Mouse (Mus musculus): Measurements from ENCODE around the gene Nuak1. TPM values are rescaled to one million over a fixed set of nuclear protein-coding genes. Genes with fewer than 3 reads are reported as not detected.

The Nuak1 gene
- total and polyA plus RNA-seq, 3 experiments: 1.1 to 2.2 TPM; not detected in 1

DNA sequence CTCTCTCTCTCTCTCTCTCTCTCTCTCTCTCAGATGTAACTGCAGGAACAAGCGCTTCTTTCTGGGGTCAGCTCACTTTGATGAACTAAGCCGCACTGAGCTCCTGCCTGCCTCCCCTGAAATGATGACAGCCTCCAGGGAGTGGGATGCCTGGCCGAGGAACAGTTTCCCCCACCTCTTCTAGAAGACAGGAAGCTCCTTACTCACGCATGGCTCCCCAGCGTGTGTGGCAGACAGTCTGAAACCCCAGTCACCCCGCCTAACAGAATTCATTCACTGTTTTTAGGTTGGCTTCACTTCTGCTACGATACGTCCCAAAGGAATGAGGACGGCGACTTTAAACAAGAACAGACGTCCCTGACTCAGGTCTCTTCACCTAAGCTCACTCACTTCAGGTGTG is 4.5 kb downstream of the Nuak1 start:
- no peak overlapping the region for H3K4me3 ChIP-seq (ENCODE audit: control insufficient read depth in 1 of 2, insufficient read depth in 1 of 2, low read depth in 2 of 2, low read length in 2 of 2)
- H3K27ac ChIP-seq (ENCODE audit: control insufficient read depth, low read depth, low read length): no peak overlapping the region
- no peaks in the 10 kb centered on the region for H3K9me3 ChIP-seq (replicated peaks; ENCODE audit: insufficient read depth, low read length)
- peaks cover under 1% of the 10 kb centered on the region; the same call in 1 of the 2 replicates for H3K79me2 ChIP-seq (ENCODE audit: control insufficient read depth, insufficient read depth, low read length, poor library complexity)
- TF ChIP-seq MAX (IDR thresholded peaks at IDR 0.05; ENCODE audit: low read length): no peak
- no peak for TF ChIP-seq ETS1 (IDR thresholded peaks at IDR 0.05; ENCODE audit: low read depth, low read length)
- TF ChIP-seq RAD21 (IDR thresholded peaks at IDR 0.05; ENCODE audit: low read depth, low read length): no peak
- TF ChIP-seq SIN3A (IDR thresholded peaks at IDR 0.05; ENCODE audit: low read length): no peak
- no peak for TF ChIP-seq ZMIZ1 (IDR thresholded peaks at IDR 0.05; ENCODE audit: low read depth, low read length)
- TF ChIP-seq KAT2A (conservative IDR thresholded peaks at IDR 0.05; ENCODE audit: low read depth, low read length): no peak
- TF ChIP-seq ELF1 (IDR thresholded peaks at IDR 0.05; ENCODE audit: low read depth, low read length): no peak
- no peak for TF ChIP-seq RCOR1 (IDR thresholded peaks at IDR 0.05; ENCODE audit: low read depth, low read length)
- TF ChIP-seq ZKSCAN1 (IDR thresholded peaks at IDR 0.05; ENCODE audit: low read depth, low read length): no peak
- TF ChIP-seq ZC3H11A (IDR thresholded peaks at IDR 0.05; ENCODE audit: low read depth, low read length): no peak
- H3K9ac ChIP-seq (ENCODE audit: control insufficient read depth, low read depth, low read length, poor library complexity, severe bottlenecking): no peak overlapping the region
- peaks cover 0 to 4% of the 10 kb centered on the region in 2 experiments; a peak in 2 of 4 replicates for H3K27me3 ChIP-seq (ENCODE audit: control insufficient read depth in 1 of 2, insufficient read depth in 2 of 2, low read length in 2 of 2)
- no peaks in the 10 kb centered on the region for H3K36me3 ChIP-seq (ENCODE audit: control insufficient read depth in 1 of 2, insufficient read depth in 2 of 2, low read length in 2 of 2)
- peaks cover 0 to 4% of the 10 kb centered on the region in 2 experiments; a peak in 1 of 4 replicates for H3K4me1 ChIP-seq (ENCODE audit: control insufficient read depth in 1 of 2, insufficient read depth in 2 of 2, low read length in 2 of 2)
- DNase-seq (ENCODE audit: low read depth, low spot score): no peak

DNA sequence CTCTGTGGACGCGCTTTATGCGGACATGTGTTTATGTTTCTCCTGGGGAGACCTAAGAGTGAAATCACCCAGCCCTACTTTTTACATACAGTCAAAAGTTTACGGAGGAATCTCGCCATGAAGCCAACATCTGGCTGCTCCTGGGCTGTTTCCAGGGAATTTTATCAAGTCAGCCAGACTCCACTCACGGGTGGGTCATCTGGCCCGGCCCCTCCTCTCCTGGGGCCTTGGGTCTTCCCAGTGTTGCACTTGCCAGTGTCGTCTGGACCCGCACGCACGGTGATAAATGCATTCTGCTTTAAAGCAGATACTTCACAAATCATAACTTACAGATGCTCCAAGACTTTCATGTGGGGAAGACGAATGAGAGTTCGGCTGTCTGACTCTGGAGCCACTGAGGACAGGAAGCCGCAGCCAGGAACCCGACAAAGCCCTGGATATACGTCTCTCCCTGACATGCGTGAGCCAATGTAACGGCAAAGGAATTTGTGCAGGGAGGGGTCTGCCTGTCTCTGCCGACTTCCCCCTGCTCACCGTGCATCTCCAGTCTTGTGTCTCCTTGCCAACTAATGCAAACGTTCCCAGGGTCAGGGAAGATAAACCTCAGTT is 7.1 kb downstream of the Nuak1 start:
- Histone ChIP-seq H3K27ac (ENCODE audit: control insufficient read depth, low read depth, low read length) (no peak overlapping the region), H3K9ac (ENCODE audit: control insufficient read depth, low read depth, low read length, poor library complexity, severe bottlenecking) (no peak overlapping the region), H3K36me3 (ENCODE audit: control insufficient read depth in 1 of 2, insufficient read depth in 2 of 2, low read length in 2 of 2) (no peaks in the 10 kb centered on the region), H3K4me1 (ENCODE audit: control insufficient read depth in 1 of 2, insufficient read depth in 2 of 2, low read length in 2 of 2) (0 out of 4 replicates have a peak, but pooled peaks cover 0 to under 1% of the 10 kb centered on the region in 2 experiments), H3K9me3 (replicated peaks; ENCODE audit: insufficient read depth, low read length) (no peaks in the 10 kb centered on the region), H3K27me3 (ENCODE audit: control insufficient read depth in 1 of 2, insufficient read depth in 2 of 2, low read length in 2 of 2) (no peaks in the 10 kb centered on the region), H3K79me2 (ENCODE audit: control insufficient read depth, insufficient read depth, low read length, poor library complexity) (no peaks in the 10 kb centered on the region), H3K4me3 (ENCODE audit: control insufficient read depth in 1 of 2, insufficient read depth in 1 of 2, low read depth in 2 of 2, low read length in 2 of 2) (no peak overlapping the region)
- no peak for DNase-seq (ENCODE audit: low read depth, low spot score)
- TF ChIP-seq MAX (IDR thresholded peaks at IDR 0.05; ENCODE audit: low read length) (no peak), TCF12 (IDR thresholded peaks at IDR 0.05; ENCODE audit: low read depth, low read length) (no peak), GABPA (IDR thresholded peaks at IDR 0.05; ENCODE audit: low read depth, low read length) (no peak)

DNA sequence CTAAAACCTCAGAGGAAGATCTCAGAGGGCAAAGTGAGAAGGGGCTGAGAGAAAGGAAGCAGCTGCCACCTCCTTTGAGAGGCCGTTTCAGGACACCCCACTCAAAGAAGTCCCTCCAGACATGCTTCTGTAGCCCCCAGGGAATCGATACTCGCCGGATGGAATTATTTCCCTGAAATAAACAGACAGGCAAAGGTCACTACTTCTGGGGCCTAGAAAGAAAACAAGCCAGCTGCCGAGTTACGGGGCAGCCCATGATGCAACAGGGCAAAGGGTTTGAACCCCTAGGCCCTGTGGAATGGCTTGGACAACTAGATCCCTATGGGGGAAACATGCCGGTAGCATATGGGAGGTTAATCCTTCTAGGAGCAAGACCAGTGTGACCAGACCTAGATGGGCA is 16.0 kb downstream of the Nuak1 start:
- no peak for TF ChIP-seq MYB (IDR thresholded peaks at IDR 0.05; ENCODE audit: low read depth, low read length)
- TF ChIP-seq USF1 (IDR thresholded peaks at IDR 0.05; ENCODE audit: low read depth, low read length): no peak
- TF ChIP-seq RAD21 (IDR thresholded peaks at IDR 0.05; ENCODE audit: low read depth, low read length): no peak
- TF ChIP-seq ETS1 (IDR thresholded peaks at IDR 0.05; ENCODE audit: low read depth, low read length): no peak
- TF ChIP-seq ZNF384 (IDR thresholded peaks at IDR 0.05; ENCODE audit: low read depth, low read length): no peak
- Histone ChIP-seq H3K36me3 (ENCODE audit: control insufficient read depth in 1 of 2, insufficient read depth in 2 of 2, low read length in 2 of 2) (no peaks in the 10 kb centered on the region), H3K79me2 (ENCODE audit: control insufficient read depth, insufficient read depth, low read length, poor library complexity) (no peaks in the 10 kb centered on the region), H3K27ac (ENCODE audit: control insufficient read depth, low read depth, low read length) (no peak overlapping the region), H3K4me3 (ENCODE audit: control insufficient read depth in 1 of 2, insufficient read depth in 1 of 2, low read depth in 2 of 2, low read length in 2 of 2) (no peak overlapping the region), H3K27me3 (ENCODE audit: control insufficient read depth in 1 of 2, insufficient read depth in 2 of 2, low read length in 2 of 2) (no peaks in the 10 kb centered on the region), H3K9me3 (replicated peaks; ENCODE audit: insufficient read depth, low read length) (no peaks in the 10 kb centered on the region), H3K9ac (ENCODE audit: control insufficient read depth, low read depth, low read length, poor library complexity, severe bottlenecking) (no peak overlapping the region), H3K4me1 (ENCODE audit: control insufficient read depth in 1 of 2, insufficient read depth in 2 of 2, low read length in 2 of 2) (no peaks in the 10 kb centered on the region)
- no peak for DNase-seq (ENCODE audit: low read depth, low spot score)
